Mouse (Mus musculus): ENCODE measurements at regions not wholly inside any gene's neighbourhood (a gene's known extent, or its start where the extent isn't known, plus 50 kb on each side); places are given as distances from the start of the nearest gene placed in this dataset.

- TF ChIP-seq ZNF384 (IDR thresholded peaks at IDR 0.05; ENCODE audit: low read depth, low read length) (no peak), HCFC1 (IDR thresholded peaks at IDR 0.05; ENCODE audit: borderline replicate concordance, insufficient read depth, low read length) (no peak)
These were observed 241.1 kb upstream of the Irx3 start for GRCm38 (mm10) chr8:92042951-92043350.
